Mouse (Mus musculus): ENCODE measurements around the gene Runx3. TPM values are rescaled to one million over a fixed set of nuclear protein-coding genes. Genes with fewer than 3 reads are reported as not detected.

Runx3 gene
- polyA plus RNA-seq, 1 experiment from 2014 or later = 1.3 TPM

GRCm38 (mm10) chr4:135135331-135135730, 14.9 kb downstream of the Runx3 start:
- H3K4me1 ChIP-seq (ENCODE audit: control insufficient read depth, insufficient read depth, low read length) = no peaks in the 10 kb centered on the region
- H3K36me3 ChIP-seq (ENCODE audit: control insufficient read depth, insufficient read depth) = no peaks in the 10 kb centered on the region
- no peak overlapping the region for H3K9ac ChIP-seq (ENCODE audit: low read length)
- ATAC-seq (replicated peaks; ENCODE audit: extremely low read depth, insufficient read depth, low FRiP score) = no peak
- H3K27ac ChIP-seq (ENCODE audit: low read length) = no peak overlapping the region
- no peak overlapping the region for H3K4me2 ChIP-seq (ENCODE audit: low read depth, low read length)
- 75% methylated on average over 6 of the region's 6 CpGs for WGBS
- H3K27me3 ChIP-seq (ENCODE audit: control insufficient read depth, insufficient read depth, low read length) = peaks cover 50% of the 10 kb centered on the region
- H3K4me3 ChIP-seq (ENCODE audit: low read length) = no peak overlapping the region
- no peaks in the 10 kb centered on the region for H3K9me3 ChIP-seq (replicated peaks; ENCODE audit: control insufficient read depth, low read length)

GRCm38 (mm10) chr4:135136202-135136601, 15.8 kb downstream of the Runx3 start:
- peaks cover 5% of the 10 kb centered on the region for H3K4me1 ChIP-seq (ENCODE audit: control insufficient read depth, insufficient read depth, low read length)
- no peak overlapping the region for H3K27ac ChIP-seq (ENCODE audit: low read length)
- no peak for ATAC-seq (replicated peaks; ENCODE audit: extremely low read depth, insufficient read depth, low FRiP score)
- peaks cover 57% of the 10 kb centered on the region for H3K27me3 ChIP-seq (ENCODE audit: control insufficient read depth, insufficient read depth, low read length)
- no peak overlapping the region for H3K4me2 ChIP-seq (ENCODE audit: low read depth, low read length)
- 55% methylated on average over 8 of the region's 8 CpGs for WGBS
- no peak overlapping the region for H3K9ac ChIP-seq (ENCODE audit: low read length)
- no peaks in the 10 kb centered on the region for H3K36me3 ChIP-seq (ENCODE audit: control insufficient read depth, insufficient read depth)
- no peak overlapping the region for H3K4me3 ChIP-seq (ENCODE audit: low read length)
- no peaks in the 10 kb centered on the region for H3K9me3 ChIP-seq (replicated peaks; ENCODE audit: control insufficient read depth, low read length)

GRCm38 (mm10) chr4:135136612-135137011, 16.2 kb downstream of the Runx3 start:
- 60% methylated on average over 10 of the region's 10 CpGs for WGBS
- Histone ChIP-seq H3K27ac (ENCODE audit: low read length) (no peak overlapping the region), H3K4me3 (ENCODE audit: low read length) (no peak overlapping the region), H3K9me3 (replicated peaks; ENCODE audit: control insufficient read depth, low read length) (no peaks in the 10 kb centered on the region), H3K4me2 (ENCODE audit: low read depth, low read length) (no peak overlapping the region), H3K36me3 (ENCODE audit: control insufficient read depth, insufficient read depth) (no peaks in the 10 kb centered on the region), H3K4me1 (ENCODE audit: control insufficient read depth, insufficient read depth, low read length) (peaks cover 5% of the 10 kb centered on the region), H3K27me3 (ENCODE audit: control insufficient read depth, insufficient read depth, low read length) (peaks cover 61% of the 10 kb centered on the region), H3K9ac (ENCODE audit: low read length) (no peak overlapping the region)
- ATAC-seq (replicated peaks; ENCODE audit: extremely low read depth, insufficient read depth, low FRiP score) = no peak

GRCm38 (mm10) chr4:135140647-135141515, 20.4 kb downstream of the Runx3 start:
- Histone ChIP-seq H3K4me3 (ENCODE audit: low read length) (no peak overlapping the region), H3K9ac (ENCODE audit: low read length) (no peak overlapping the region; the same call in 1 of the 2 replicates), H3K4me1 (ENCODE audit: control insufficient read depth, insufficient read depth, low read length) (peaks cover 5% of the 10 kb centered on the region), H3K9me3 (replicated peaks; ENCODE audit: control insufficient read depth, low read length) (no peaks in the 10 kb centered on the region), H3K27me3 (ENCODE audit: control insufficient read depth, insufficient read depth, low read length) (peaks cover 86% of the 10 kb centered on the region), H3K27ac (ENCODE audit: low read length) (no peak overlapping the region), H3K36me3 (ENCODE audit: control insufficient read depth, insufficient read depth) (no peaks in the 10 kb centered on the region), H3K4me2 (ENCODE audit: low read depth, low read length) (peak overlapping the region; percentile 21; the same call in 1 of the 2 replicates)
- WGBS = under 1% methylated on average over 25 of the region's 25 CpGs
- no peak for ATAC-seq (replicated peaks; ENCODE audit: extremely low read depth, insufficient read depth, low FRiP score)

- H3K27me3 ChIP-seq (ENCODE audit: control insufficient read depth, insufficient read depth, low read length) = peaks cover 85% of the 10 kb centered on the region
- no peak overlapping the region for H3K27ac ChIP-seq (ENCODE audit: low read length)
- no peak overlapping the region for H3K4me3 ChIP-seq (ENCODE audit: low read length)
- H3K9me3 ChIP-seq (replicated peaks; ENCODE audit: control insufficient read depth, low read length) = no peaks in the 10 kb centered on the region
- H3K4me1 ChIP-seq (ENCODE audit: control insufficient read depth, insufficient read depth, low read length) = peaks cover 5% of the 10 kb centered on the region
- no peak overlapping the region for H3K9ac ChIP-seq (ENCODE audit: low read length)
- no peaks in the 10 kb centered on the region for H3K36me3 ChIP-seq (ENCODE audit: control insufficient read depth, insufficient read depth)
- no peak overlapping the region for H3K4me2 ChIP-seq (ENCODE audit: low read depth, low read length)
- no peak for ATAC-seq (replicated peaks; ENCODE audit: extremely low read depth, insufficient read depth, low FRiP score)
- 6% methylated on average over 13 of the region's 13 CpGs for WGBS
Observed at GRCm38 (mm10) chr4:135141720-135142119, 21.3 kb downstream of the Runx3 start.

GRCm38 (mm10) chr4:135146734-135147133, 26.3 kb downstream of the Runx3 start:
- ATAC-seq (replicated peaks; ENCODE audit: extremely low read depth, insufficient read depth, low FRiP score) = no peak
- Histone ChIP-seq H3K27ac (ENCODE audit: low read length) (no peak overlapping the region), H3K4me3 (ENCODE audit: low read length) (no peak overlapping the region), H3K9ac (ENCODE audit: low read length) (no peak overlapping the region), H3K4me1 (ENCODE audit: control insufficient read depth, insufficient read depth, low read length) (no peaks in the 10 kb centered on the region), H3K36me3 (ENCODE audit: control insufficient read depth, insufficient read depth) (no peaks in the 10 kb centered on the region), H3K4me2 (ENCODE audit: low read depth, low read length) (no peak overlapping the region), H3K27me3 (ENCODE audit: control insufficient read depth, insufficient read depth, low read length) (peaks cover 88% of the 10 kb centered on the region), H3K9me3 (replicated peaks; ENCODE audit: control insufficient read depth, low read length) (no peaks in the 10 kb centered on the region)
- 15% methylated on average over 15 of the region's 15 CpGs for WGBS

- no peaks in the 10 kb centered on the region for H3K36me3 ChIP-seq (ENCODE audit: control insufficient read depth, insufficient read depth)
- no peak overlapping the region for H3K4me2 ChIP-seq (ENCODE audit: low read depth, low read length)
- H3K27ac ChIP-seq (ENCODE audit: low read length) = no peak overlapping the region
- 22% methylated on average over 7 of the region's 7 CpGs for WGBS
- peaks cover 88% of the 10 kb centered on the region for H3K27me3 ChIP-seq (ENCODE audit: control insufficient read depth, insufficient read depth, low read length)
- H3K9ac ChIP-seq (ENCODE audit: low read length) = no peak overlapping the region
- 0 out of 2 replicates have a peak, but pooled peaks cover 3% of the 10 kb centered on the region for H3K4me1 ChIP-seq (ENCODE audit: control insufficient read depth, insufficient read depth, low read length)
- H3K4me3 ChIP-seq (ENCODE audit: low read length) = no peak overlapping the region
- no peak for ATAC-seq (replicated peaks; ENCODE audit: extremely low read depth, insufficient read depth, low FRiP score)
- no peaks in the 10 kb centered on the region for H3K9me3 ChIP-seq (replicated peaks; ENCODE audit: control insufficient read depth, low read length)
Observed at GRCm38 (mm10) chr4:135148660-135149059, 28.2 kb downstream of the Runx3 start.

GRCm38 (mm10) chr4:135150031-135150801, 29.8 kb downstream of the Runx3 start:
- H3K4me3 ChIP-seq (ENCODE audit: low read length) = peak overlapping the region; percentile 7; the same call in 1 of the 2 replicates
- no peaks in the 10 kb centered on the region for H3K9me3 ChIP-seq (replicated peaks; ENCODE audit: control insufficient read depth, low read length)
- no peak overlapping the region for H3K9ac ChIP-seq (ENCODE audit: low read length)
- peak overlapping the region; percentile 39; the same call in 1 of the 2 replicates for H3K4me2 ChIP-seq (ENCODE audit: low read depth, low read length)
- WGBS = 6% methylated on average over 32 of the region's 32 CpGs
- H3K36me3 ChIP-seq (ENCODE audit: control insufficient read depth, insufficient read depth) = no peaks in the 10 kb centered on the region
- H3K27me3 ChIP-seq (ENCODE audit: control insufficient read depth, insufficient read depth, low read length) = peaks cover 91% of the 10 kb centered on the region
- ATAC-seq (replicated peaks; ENCODE audit: extremely low read depth, insufficient read depth, low FRiP score) = no peak
- H3K27ac ChIP-seq (ENCODE audit: low read length) = no peak overlapping the region
- H3K4me1 ChIP-seq (ENCODE audit: control insufficient read depth, insufficient read depth, low read length) = 0 out of 2 replicates have a peak, but pooled peaks cover 3% of the 10 kb centered on the region
